Mouse (Mus musculus) E14TG2a.4 (cell line): ENCODE measurements around the gene Gja8.
A peak's percentile ranks its signal among the peaks of the same experiment; 100 is the strongest.

Experiments used
- H3K27me3 ChIP-seq: 2 replicates; pipeline ENCODE4 v1.6.1; 2014; ENCODE audit warnings: low read length, control low read depth; ENCODE audit not compliant: insufficient read depth
- H3K36me3 ChIP-seq: 2 replicates; pipeline ENCODE4 v1.6.1; 2014; ENCODE audit warnings: low read length, control low read depth; ENCODE audit not compliant: insufficient read depth
- H3K4me1 ChIP-seq: replicated peaks from 2 replicates; pipeline ENCODE4 v1.6.1; 2014; ENCODE audit warnings: low read depth, low read length, control low read depth
- H3K4me3 ChIP-seq: replicated peaks from 2 replicates; pipeline ENCODE4 v1.5.1; 2014; ENCODE audit warnings: mild to moderate bottlenecking, low read length
- H3K9me3 ChIP-seq: 2 replicates; pipeline ENCODE4 v1.6.1; 2014; ENCODE audit warnings: low read length, control low read depth
- CTCF ChIP-seq: conservative IDR thresholded peaks from 2 replicates; pipeline ENCODE4 v1.5.1; 2014; ENCODE audit warnings: low read length
- NANOG ChIP-seq: IDR thresholded peaks from 2 replicates; pipeline ENCODE4 v1.6.1; 2014; ENCODE audit warnings: borderline replicate concordance, low read length, mixed read lengths
- POU5F1 ChIP-seq: IDR thresholded peaks from 2 replicates; pipeline ENCODE4 v1.6.1; 2014; ENCODE audit warnings: low read length, borderline replicate concordance

Gene Gja8

GRCm38 (mm10) chr3:96937606-96938005, 11.8 kb upstream of the Gja8 start:
- no peak for TF ChIP-seq NANOG
- TF ChIP-seq POU5F1 = no peak
- no peak for TF ChIP-seq CTCF
- Histone ChIP-seq H3K4me1 (peaks cover 4% of the 10 kb centered on the region; the same call in 1 of the 2 replicates), H3K4me3 (no peak overlapping the region), H3K36me3 (no peaks in the 10 kb centered on the region), H3K27me3 (no peaks in the 10 kb centered on the region; the same call in 1 of the 2 replicates), H3K9me3 (no peaks in the 10 kb centered on the region)

- Histone ChIP-seq H3K4me1 (peaks cover 4% of the 10 kb centered on the region), H3K4me3 (no peak overlapping the region), H3K9me3 (no peaks in the 10 kb centered on the region), H3K27me3 (no peaks in the 10 kb centered on the region; the same call in 1 of the 2 replicates), H3K36me3 (no peaks in the 10 kb centered on the region)
- TF ChIP-seq POU5F1 (no peak), CTCF (peak; percentile 82), NANOG (no peak)
These were observed 10.4 kb upstream of the Gja8 start for GRCm38 (mm10) chr3:96936241-96936640.

DNA sequence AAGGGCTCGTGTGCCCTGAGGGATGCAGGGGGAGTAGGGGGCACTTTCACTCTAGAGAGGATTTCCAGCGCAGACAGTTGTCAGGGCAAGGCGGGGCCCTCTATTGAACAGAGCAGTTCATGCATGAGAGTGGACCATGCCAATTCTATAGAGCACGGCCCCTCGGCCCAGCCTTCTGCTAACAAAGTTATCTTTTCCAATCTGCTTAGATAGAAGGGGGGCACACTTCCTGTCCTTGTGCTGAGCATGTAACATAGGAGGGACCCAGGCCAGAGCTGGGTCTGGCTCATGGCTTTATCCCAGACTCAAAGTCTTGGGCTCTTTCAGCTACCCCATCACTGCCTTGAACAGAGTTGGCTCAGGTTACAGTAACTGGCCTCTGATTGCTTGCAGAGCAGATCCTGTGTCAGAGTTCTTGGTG, 5.5 kb upstream of the Gja8 start:
- no peaks in the 10 kb centered on the region; the same call in 1 of the 2 replicates for H3K27me3 ChIP-seq
- H3K36me3 ChIP-seq = no peaks in the 10 kb centered on the region
- H3K9me3 ChIP-seq = no peaks in the 10 kb centered on the region
- TF ChIP-seq CTCF = no peak
- TF ChIP-seq POU5F1 = no peak
- no peak for TF ChIP-seq NANOG
- H3K4me1 ChIP-seq = peaks cover 6% of the 10 kb centered on the region; the same call in 1 of the 2 replicates
- H3K4me3 ChIP-seq = no peak overlapping the region

DNA sequence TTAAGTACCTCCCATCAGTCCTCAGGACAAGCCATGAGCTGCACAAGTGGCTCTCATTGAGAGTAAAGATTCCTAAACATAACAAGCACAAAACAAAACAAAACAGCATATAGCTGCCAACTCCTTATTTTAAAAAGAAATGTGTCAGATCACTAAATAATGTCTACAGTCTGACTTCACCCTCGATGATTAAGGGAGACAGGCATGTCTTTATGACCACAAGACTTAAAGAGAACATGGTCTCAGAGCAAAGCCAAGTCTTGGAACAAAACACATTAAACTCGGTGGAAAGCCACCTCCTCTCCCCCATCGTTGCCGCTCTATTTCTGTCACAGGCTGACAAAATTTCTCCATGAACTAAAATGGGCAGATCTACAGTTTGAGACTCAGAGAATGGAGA, 1.2 kb downstream of the Gja8 start:
- no peak overlapping the region for H3K4me3 ChIP-seq
- no peaks in the 10 kb centered on the region for H3K4me1 ChIP-seq
- no peak for TF ChIP-seq CTCF
- no peak for TF ChIP-seq NANOG
- no peak for TF ChIP-seq POU5F1
- H3K36me3 ChIP-seq = no peaks in the 10 kb centered on the region
- no peaks in the 10 kb centered on the region for H3K9me3 ChIP-seq
- H3K27me3 ChIP-seq = 0 out of 2 replicates have a peak, but pooled peaks cover 4% of the 10 kb centered on the region

GRCm38 (mm10) chr3:96920991-96921390, 4.8 kb downstream of the Gja8 start:
- no peak for TF ChIP-seq CTCF
- no peak for TF ChIP-seq POU5F1
- no peak for TF ChIP-seq NANOG
- no peak overlapping the region for H3K4me3 ChIP-seq
- H3K9me3 ChIP-seq = no peaks in the 10 kb centered on the region; the same call in 1 of the 2 replicates
- no peaks in the 10 kb centered on the region for H3K4me1 ChIP-seq
- H3K36me3 ChIP-seq = no peaks in the 10 kb centered on the region
- H3K27me3 ChIP-seq = peaks cover 14% of the 10 kb centered on the region; the same call in 1 of the 2 replicates

- 0 out of 2 replicates have a peak, but pooled peaks cover 4% of the 10 kb centered on the region for H3K36me3 ChIP-seq
- H3K9me3 ChIP-seq = no peaks in the 10 kb centered on the region
- TF ChIP-seq CTCF = no peak
- no peak for TF ChIP-seq POU5F1
- TF ChIP-seq NANOG = no peak
- peaks cover 12% of the 10 kb centered on the region for H3K4me1 ChIP-seq
- peak overlapping the region; percentile 100 for H3K4me3 ChIP-seq
- H3K27me3 ChIP-seq = no peaks in the 10 kb centered on the region; the same call in 1 of the 2 replicates
These were observed 20.2 kb downstream of the Gja8 start for GRCm38 (mm10) chr3:96905592-96905991.

- Histone ChIP-seq H3K4me3 (peak within 1 kb of the TSS; percentile 100), H3K4me1 (peaks cover 12% of the 10 kb centered on the region), H3K27me3 (no peaks in the 10 kb centered on the region; the same call in 1 of the 2 replicates), H3K9me3 (no peaks in the 10 kb centered on the region), H3K36me3 (0 out of 2 replicates have a peak, but pooled peaks cover 4% of the 10 kb centered on the region)
- no peak for TF ChIP-seq NANOG
- no peak for TF ChIP-seq POU5F1
- TF ChIP-seq CTCF = no peak
These were observed 20.8 kb downstream of the Gja8 start, which contains the start of gene Gpr89 for GRCm38 (mm10) chr3:96904851-96905541. Gene Gpr89, minus strand, starts transcription at chr3:96905346.

- Histone ChIP-seq H3K36me3 (0 out of 2 replicates have a peak, but pooled peaks cover 4% of the 10 kb centered on the region), H3K9me3 (no peaks in the 10 kb centered on the region), H3K4me3 (peak within 1 kb of the TSS; percentile 100), H3K27me3 (no peaks in the 10 kb centered on the region; the same call in 1 of the 2 replicates), H3K4me1 (peaks cover 12% of the 10 kb centered on the region)
- TF ChIP-seq NANOG (no peak), POU5F1 (no peak), CTCF (no peak)
These were observed 21.4 kb downstream of the Gja8 start, which contains the start of gene Gja5 for GRCm38 (mm10) chr3:96904393-96904792. Gene Gja5, plus strand, starts transcription at chr3:96904693.

- no peaks in the 10 kb centered on the region for H3K9me3 ChIP-seq
These were observed 23.4 kb downstream of the Gja8 start for GRCm38 (mm10) chr3:96902336-96902999.

More at GRCm38 (mm10) chr3:96902336-96902999, 23.4 kb downstream of the Gja8 start:
- H3K4me1 ChIP-seq = peaks cover 12% of the 10 kb centered on the region
- no peak for TF ChIP-seq POU5F1
- no peak for TF ChIP-seq CTCF
- no peak for TF ChIP-seq NANOG
- H3K4me3 ChIP-seq = no peak overlapping the region
- peaks cover 15% of the 10 kb centered on the region for H3K36me3 ChIP-seq
- H3K27me3 ChIP-seq = no peaks in the 10 kb centered on the region; the same call in 1 of the 2 replicates
